Mouse (Mus musculus): ENCODE data around the gene Tacc2.

Tacc2 gene

GRCm38 (mm10) chr7:130692392-130692942, 115.2 kb downstream of the Tacc2 start:
- peak in 1 of 2 experiments; percentile 8 for DNase-seq

- no peak for DNase-seq
Observed at GRCm38 (mm10) chr7:130692943-130693799, 115.9 kb downstream of the Tacc2 start.

- DNase-seq, result no peak
Observed at GRCm38 (mm10) chr7:130693800-130694193, 116.6 kb downstream of the Tacc2 start.

GRCm38 (mm10) chr7:130695669-130696338, 118.6 kb downstream of the Tacc2 start:
- DNase-seq, result no peak

- no peak for DNase-seq
Observed at GRCm38 (mm10) chr7:130696347-130697234, 119.4 kb downstream of the Tacc2 start.

GRCm38 (mm10) chr7:130698480-130698879, 121.2 kb downstream of the Tacc2 start:
- no peak for DNase-seq

GRCm38 (mm10) chr7:130701336-130701735, 124.1 kb downstream of the Tacc2 start:
- DNase-seq, result no peak

- DNase-seq, result no peak
Observed at GRCm38 (mm10) chr7:130705230-130705629, 128.0 kb downstream of the Tacc2 start.

- no peak for DNase-seq
Observed at GRCm38 (mm10) chr7:130708940-130709339, 131.7 kb downstream of the Tacc2 start.

GRCm38 (mm10) chr7:130709372-130710274, 132.4 kb downstream of the Tacc2 start:
- no peak for DNase-seq

GRCm38 (mm10) chr7:130711851-130712250, 134.6 kb downstream of the Tacc2 start:
- DNase-seq, result no peak

GRCm38 (mm10) chr7:130713319-130713718, 136.1 kb downstream of the Tacc2 start:
- DNase-seq, result no peak

GRCm38 (mm10) chr7:130715467-130715866, 138.2 kb downstream of the Tacc2 start:
- DNase-seq, result no peak

- no peak for DNase-seq
Observed at GRCm38 (mm10) chr7:130716341-130716740, 139.1 kb downstream of the Tacc2 start.

- DNase-seq, result no peak
Observed at GRCm38 (mm10) chr7:130716989-130717388, 139.8 kb downstream of the Tacc2 start.

GRCm38 (mm10) chr7:130719931-130720598, 142.8 kb downstream of the Tacc2 start:
- no peak for DNase-seq

GRCm38 (mm10) chr7:130720646-130721335, 143.6 kb downstream of the Tacc2 start:
- no peak for DNase-seq

GRCm38 (mm10) chr7:130726185-130726584, 148.9 kb downstream of the Tacc2 start:
- DNase-seq, result no peak

GRCm38 (mm10) chr7:130726724-130727422, 149.6 kb downstream of the Tacc2 start:
- DNase-seq, result no peak

GRCm38 (mm10) chr7:130727560-130727959, 150.3 kb downstream of the Tacc2 start:
- no peak for DNase-seq
